Mouse (Mus musculus): Measurements from ENCODE around the gene Klhl35. TPM values are rescaled to one million over a fixed set of nuclear protein-coding genes. Genes with fewer than 3 reads are reported as not detected.

Klhl35 gene
- 0.06 and 0.09 TPM in 2 replicates for polyA plus RNA-seq (2015; fragmentation: Nextera tagmentation; extraction: Ambion mirVana)

DNA sequence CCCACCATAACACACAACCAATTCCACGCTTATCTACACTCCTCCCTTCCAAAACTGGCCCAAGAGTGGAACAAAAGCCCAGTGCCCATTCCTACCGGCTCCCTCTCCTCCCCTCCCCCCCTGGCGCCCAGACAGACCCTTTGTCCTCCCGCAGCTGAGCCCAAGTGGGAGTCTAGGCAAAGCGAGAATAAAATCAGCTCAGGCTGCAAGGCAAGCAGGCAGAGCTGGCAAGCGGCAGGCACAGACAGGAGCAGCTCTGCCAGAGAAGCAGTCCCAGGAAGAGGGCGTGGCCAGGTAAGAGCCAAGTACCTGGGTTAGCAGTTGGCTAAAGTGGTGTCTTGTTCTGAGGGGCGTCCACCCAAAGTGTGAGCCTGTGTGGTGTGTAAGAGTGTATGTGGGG, at the start of gene Klhl35:
TSS of gene Klhl35 (plus strand) at position 194 of the 400 bp plus-strand sequence.
- H3K4me2 ChIP-seq: no peak within 1 kb of the TSS

DNA sequence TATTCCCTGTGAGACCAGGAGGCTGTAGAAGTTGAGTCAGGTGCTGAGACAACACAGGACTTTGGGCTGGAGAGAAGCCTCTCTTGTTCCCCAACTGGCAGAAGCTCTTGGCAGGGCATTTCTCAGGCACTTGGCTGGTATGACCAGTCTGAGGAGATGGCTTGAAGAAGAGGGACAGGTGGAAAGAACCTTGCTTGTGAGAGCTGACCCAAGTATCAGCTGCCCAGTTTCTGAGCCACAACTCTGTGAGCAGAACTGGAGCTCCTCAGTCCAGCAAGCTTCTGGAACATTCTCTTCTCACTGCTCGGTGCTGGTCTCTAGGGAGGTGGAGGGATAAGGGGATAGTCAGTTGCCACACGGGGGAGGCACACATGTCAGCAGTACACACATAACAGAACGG, 46.5 kb upstream of the Klhl35 start:
- Histone ChIP-seq H3K4me2 (no peak overlapping the region), H3K4me1 (replicated peaks) (peaks cover 9% of the 10 kb centered on the region; the same call in 1 of the 2 replicates), H3K9ac (no peak overlapping the region), H3K4me3 (replicated peaks) (no peak overlapping the region), H3K9me3 (replicated peaks) (no peaks in the 10 kb centered on the region), H3K27ac (replicated peaks) (no peak overlapping the region), H3K27me3 (no peaks in the 10 kb centered on the region), H3K36me3 (replicated peaks) (no peaks in the 10 kb centered on the region)
- ATAC-seq (ENCODE audit: insufficient read depth): no peak
- 40% methylated on average over 3 of the region's 3 CpGs for WGBS (ENCODE audit: insufficient replicate concordance)

More for the DNA sequence above, at the start of gene Klhl35:
- H3K4me1 ChIP-seq (replicated peaks): peaks cover 31% of the 10 kb centered on the region
- WGBS (ENCODE audit: insufficient replicate concordance): 48% methylated on average over 8 of the region's 8 CpGs
- peaks cover 52% of the 10 kb centered on the region for H3K27me3 ChIP-seq
- H3K4me3 ChIP-seq (replicated peaks): no peak within 1 kb of the TSS
- H3K36me3 ChIP-seq (replicated peaks): no peaks in the 10 kb centered on the region
- H3K9me3 ChIP-seq (replicated peaks): no peaks in the 10 kb centered on the region
- no peak within 1 kb of the TSS for H3K9ac ChIP-seq
- no peak for ATAC-seq (ENCODE audit: insufficient read depth)
- no peak within 1 kb of the TSS for H3K27ac ChIP-seq (replicated peaks)

DNA sequence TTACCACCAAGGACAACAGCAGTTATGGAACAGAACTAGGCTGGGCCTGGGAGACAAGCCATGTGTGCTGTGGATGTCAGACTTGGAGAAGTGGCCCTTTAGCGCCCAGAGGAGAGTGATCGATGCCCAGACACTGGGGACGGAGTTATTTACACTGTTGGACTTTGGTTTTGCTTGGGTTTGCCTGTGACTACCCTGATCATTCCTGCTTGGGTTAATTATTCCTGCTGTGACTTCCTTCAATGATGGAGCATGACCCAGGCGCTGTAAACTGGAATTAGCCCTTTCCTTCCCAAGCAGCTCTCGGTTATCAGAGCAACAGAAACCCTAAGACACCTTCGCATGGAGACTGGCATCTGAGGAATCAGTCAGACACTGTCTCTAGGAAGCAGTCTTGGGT, 44.8 kb upstream of the Klhl35 start:
- no peaks in the 10 kb centered on the region for H3K27me3 ChIP-seq
- H3K9me3 ChIP-seq (replicated peaks): no peaks in the 10 kb centered on the region
- no peak overlapping the region for H3K4me2 ChIP-seq
- 50% methylated on average over 6 of the region's 6 CpGs for WGBS (ENCODE audit: insufficient replicate concordance)
- ATAC-seq (ENCODE audit: insufficient read depth): no peak
- no peak overlapping the region for H3K9ac ChIP-seq
- H3K4me3 ChIP-seq (replicated peaks): no peak overlapping the region
- H3K4me1 ChIP-seq (replicated peaks): peaks cover 9% of the 10 kb centered on the region; the same call in 1 of the 2 replicates
- no peak overlapping the region for H3K27ac ChIP-seq (replicated peaks)
- no peaks in the 10 kb centered on the region for H3K36me3 ChIP-seq (replicated peaks)

DNA sequence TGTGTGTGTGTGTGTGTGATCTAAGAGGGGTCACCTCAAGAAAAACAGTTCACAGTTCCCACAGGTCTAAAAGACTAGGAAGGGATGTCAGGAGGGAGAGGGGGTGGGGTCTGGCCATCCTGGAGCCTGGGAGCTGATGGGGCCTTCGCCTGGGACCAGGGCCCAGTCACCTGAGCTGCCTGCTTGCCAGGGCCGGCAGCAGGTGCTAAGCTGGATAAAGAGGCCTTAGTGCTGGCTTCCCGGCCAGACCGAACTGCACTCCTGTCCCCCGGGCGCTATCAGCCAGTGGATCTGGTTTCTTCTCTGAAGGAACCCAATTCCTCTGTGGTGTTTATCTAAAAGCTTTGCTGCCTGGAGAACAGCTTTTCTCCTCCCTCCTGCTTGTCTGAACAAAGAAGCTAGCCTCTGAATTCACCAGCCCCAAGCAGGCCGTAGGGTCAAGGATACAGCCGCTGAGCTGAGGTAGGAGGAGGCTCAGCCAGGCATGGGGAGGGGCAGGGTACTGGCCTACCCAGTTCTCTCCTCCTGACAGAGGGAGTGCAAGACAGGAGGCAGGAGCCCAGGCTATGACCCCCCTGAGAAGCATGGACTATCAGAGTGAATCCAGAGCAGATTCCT, 41.2 kb upstream of the Klhl35 start:
- 50% methylated on average over 8 of the region's 8 CpGs for WGBS (ENCODE audit: insufficient replicate concordance)
- Histone ChIP-seq H3K9me3 (replicated peaks) (no peaks in the 10 kb centered on the region), H3K36me3 (replicated peaks) (no peaks in the 10 kb centered on the region), H3K4me3 (replicated peaks) (no peak overlapping the region), H3K4me1 (replicated peaks) (peaks cover 9% of the 10 kb centered on the region; the same call in 1 of the 2 replicates), H3K27ac (replicated peaks) (no peak overlapping the region), H3K27me3 (no peaks in the 10 kb centered on the region), H3K4me2 (no peak overlapping the region), H3K9ac (no peak overlapping the region)
- no peak for ATAC-seq (ENCODE audit: insufficient read depth)

DNA sequence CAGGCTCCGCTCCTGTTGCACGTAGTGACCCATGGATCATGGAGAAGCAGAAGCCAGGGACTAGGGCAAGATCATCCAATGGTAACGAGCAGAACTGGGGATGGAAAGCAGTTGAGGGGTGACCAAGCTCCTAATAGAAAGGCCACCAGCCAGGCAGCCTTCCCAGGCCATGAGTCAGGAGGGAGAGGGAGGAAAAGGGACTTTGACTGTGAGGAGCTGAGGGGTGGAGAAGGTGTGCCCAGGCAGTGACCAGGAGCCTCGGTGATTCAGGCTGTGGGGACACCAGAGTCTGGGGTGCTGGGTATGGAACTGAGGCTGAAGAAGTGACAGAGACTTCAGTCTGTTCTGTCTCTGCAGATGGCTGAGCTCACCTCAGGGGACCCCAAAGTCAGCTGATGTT, 40.1 kb upstream of the Klhl35 start:
- WGBS (ENCODE audit: insufficient replicate concordance): 71% methylated on average over 4 of the region's 4 CpGs
- Histone ChIP-seq H3K4me1 (replicated peaks) (peaks cover 7% of the 10 kb centered on the region; the same call in 1 of the 2 replicates), H3K9ac (no peak overlapping the region), H3K27me3 (no peaks in the 10 kb centered on the region), H3K4me2 (no peak overlapping the region), H3K36me3 (replicated peaks) (no peaks in the 10 kb centered on the region), H3K4me3 (replicated peaks) (no peak overlapping the region), H3K9me3 (replicated peaks) (no peaks in the 10 kb centered on the region), H3K27ac (replicated peaks) (no peak overlapping the region)
- ATAC-seq (ENCODE audit: insufficient read depth): no peak

DNA sequence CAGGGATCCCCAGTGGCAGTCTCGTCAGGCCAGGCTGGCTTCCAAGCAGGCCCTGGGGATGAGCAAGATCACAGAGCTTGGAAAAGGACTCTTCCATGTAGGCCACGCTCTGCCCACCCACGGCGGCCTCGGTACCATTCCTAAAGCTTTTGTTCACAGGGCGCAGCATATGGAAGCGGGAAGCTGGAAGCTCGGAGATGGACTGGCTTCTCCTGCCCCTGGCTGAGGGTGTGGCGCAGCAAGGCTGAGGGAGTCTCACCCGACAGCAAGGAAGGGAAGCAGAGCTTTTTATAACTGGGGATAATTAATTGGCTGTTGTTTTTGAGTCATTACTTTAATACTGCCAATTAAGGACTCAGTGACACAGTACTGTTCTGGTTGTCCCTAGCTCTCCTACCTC, 38.8 kb upstream of the Klhl35 start:
- H3K9ac ChIP-seq: no peak overlapping the region
- no peaks in the 10 kb centered on the region for H3K9me3 ChIP-seq (replicated peaks)
- no peak overlapping the region for H3K4me2 ChIP-seq
- H3K27me3 ChIP-seq: no peaks in the 10 kb centered on the region
- ATAC-seq (ENCODE audit: insufficient read depth): no peak
- 76% methylated on average over 10 of the region's 10 CpGs for WGBS (ENCODE audit: insufficient replicate concordance)
- 0 out of 2 replicates have a peak, but pooled peaks cover 2% of the 10 kb centered on the region for H3K4me1 ChIP-seq (replicated peaks)
- H3K4me3 ChIP-seq (replicated peaks): no peak overlapping the region
- H3K27ac ChIP-seq (replicated peaks): no peak overlapping the region
- H3K36me3 ChIP-seq (replicated peaks): no peaks in the 10 kb centered on the region

DNA sequence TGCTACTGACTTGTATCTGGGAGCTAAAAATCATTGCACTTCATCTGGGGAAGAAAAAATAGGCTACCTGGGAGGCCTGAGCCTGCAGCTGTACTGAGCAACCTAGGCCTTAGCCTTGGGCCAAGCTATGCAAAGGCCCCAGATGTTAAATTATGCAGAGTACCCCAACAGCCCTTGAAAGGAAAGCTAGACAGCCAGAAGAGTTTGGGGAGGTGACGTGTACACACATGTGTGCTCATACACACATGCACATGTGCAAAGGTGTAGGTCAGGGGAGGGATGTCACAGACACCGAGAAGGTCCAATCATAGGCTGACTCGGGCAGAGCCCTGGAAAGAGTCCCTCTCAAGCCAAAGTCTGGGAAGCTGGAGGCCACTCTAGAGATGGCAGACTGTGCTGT, 37.8 kb upstream of the Klhl35 start:
- no peak for ATAC-seq (ENCODE audit: insufficient read depth)
- H3K9ac ChIP-seq: no peak overlapping the region
- H3K4me2 ChIP-seq: no peak overlapping the region
- no peaks in the 10 kb centered on the region for H3K9me3 ChIP-seq (replicated peaks)
- H3K4me1 ChIP-seq (replicated peaks): peaks cover 11% of the 10 kb centered on the region; the same call in 1 of the 2 replicates
- H3K27ac ChIP-seq (replicated peaks): no peak overlapping the region
- H3K4me3 ChIP-seq (replicated peaks): no peak overlapping the region
- no peaks in the 10 kb centered on the region for H3K27me3 ChIP-seq
- H3K36me3 ChIP-seq (replicated peaks): no peaks in the 10 kb centered on the region
- WGBS (ENCODE audit: insufficient replicate concordance): 58% methylated on average over 3 of the region's 3 CpGs

DNA sequence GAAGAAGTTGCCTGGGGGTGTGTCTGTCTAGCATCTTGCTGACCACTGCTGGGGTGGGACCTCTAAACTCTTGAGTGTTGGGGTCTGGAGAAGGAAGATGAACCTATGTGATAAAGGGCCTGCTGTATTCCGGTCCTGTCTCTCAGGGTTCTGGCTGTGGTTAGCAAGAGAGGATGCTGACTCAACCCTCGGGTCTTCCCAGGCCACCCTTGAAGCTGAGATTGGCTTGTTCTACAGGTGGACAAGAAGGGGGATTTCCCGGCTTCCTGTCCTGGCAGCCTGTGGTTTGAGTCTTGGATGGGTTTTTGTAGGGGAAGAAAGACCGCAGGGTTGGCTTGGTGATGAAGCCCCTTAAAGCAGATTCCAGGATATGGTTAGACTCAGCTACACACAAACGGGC, 37.0 kb upstream of the Klhl35 start:
- no peak overlapping the region for H3K9ac ChIP-seq
- WGBS (ENCODE audit: insufficient replicate concordance): 20% methylated on average over 5 of the region's 5 CpGs
- H3K27ac ChIP-seq (replicated peaks): no peak overlapping the region
- H3K36me3 ChIP-seq (replicated peaks): no peaks in the 10 kb centered on the region
- H3K4me3 ChIP-seq (replicated peaks): no peak overlapping the region
- H3K4me2 ChIP-seq: no peak overlapping the region
- no peak for ATAC-seq (ENCODE audit: insufficient read depth)
- no peaks in the 10 kb centered on the region for H3K9me3 ChIP-seq (replicated peaks)
- H3K4me1 ChIP-seq (replicated peaks): peaks cover 12% of the 10 kb centered on the region; the same call in 1 of the 2 replicates
- no peaks in the 10 kb centered on the region for H3K27me3 ChIP-seq

DNA sequence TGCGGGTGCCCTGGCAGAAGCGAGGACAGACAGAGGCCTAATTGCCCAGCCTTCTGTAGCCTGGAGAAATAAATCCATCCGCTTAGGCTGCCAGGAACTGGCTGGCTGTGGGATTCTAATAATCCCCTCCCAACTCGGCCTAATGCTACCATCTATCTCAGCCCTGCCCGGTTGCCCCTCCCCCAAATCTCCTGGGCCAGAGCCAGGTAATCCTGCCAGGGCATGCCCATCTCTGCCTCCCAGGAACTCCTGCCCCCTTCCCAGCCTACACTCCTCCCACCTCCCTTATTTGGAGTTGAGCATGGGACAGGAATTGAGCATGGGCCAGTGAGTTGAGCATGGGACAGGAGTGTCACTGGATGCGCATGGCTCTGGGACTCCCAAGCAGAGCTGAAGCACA, 36.0 kb upstream of the Klhl35 start:
- no peaks in the 10 kb centered on the region for H3K9me3 ChIP-seq (replicated peaks)
- no peak overlapping the region for H3K9ac ChIP-seq
- no peaks in the 10 kb centered on the region for H3K36me3 ChIP-seq (replicated peaks)
- no peak overlapping the region for H3K4me2 ChIP-seq
- no peak overlapping the region for H3K4me3 ChIP-seq (replicated peaks)
- no peaks in the 10 kb centered on the region for H3K27me3 ChIP-seq
- H3K27ac ChIP-seq (replicated peaks): no peak overlapping the region
- H3K4me1 ChIP-seq (replicated peaks): peaks cover 16% of the 10 kb centered on the region; the same call in 1 of the 2 replicates
- WGBS (ENCODE audit: insufficient replicate concordance): 61% methylated on average over 6 of the region's 6 CpGs
- ATAC-seq (ENCODE audit: insufficient read depth): no peak

DNA sequence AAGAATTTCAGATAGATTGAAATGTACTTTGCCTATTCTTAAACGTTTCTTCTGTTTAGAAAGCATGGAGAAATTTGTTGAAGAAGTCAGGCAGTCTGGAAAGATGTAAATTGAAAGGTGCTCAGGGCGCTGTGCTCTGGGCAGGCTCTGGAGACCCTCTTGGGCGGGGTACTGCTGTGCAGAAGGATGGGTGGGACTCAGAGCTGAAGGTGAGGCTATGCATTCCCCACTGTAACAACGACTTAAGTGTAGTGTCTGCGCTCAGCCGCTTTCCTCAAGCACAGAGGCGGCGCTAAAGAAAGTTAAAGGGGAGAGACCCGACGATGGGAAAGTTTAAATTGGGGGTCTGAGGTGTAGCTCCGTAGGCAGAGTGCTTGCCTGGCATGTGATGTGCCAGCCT, 35.6 kb upstream of the Klhl35 start:
- H3K27ac ChIP-seq (replicated peaks): no peak overlapping the region

DNA sequence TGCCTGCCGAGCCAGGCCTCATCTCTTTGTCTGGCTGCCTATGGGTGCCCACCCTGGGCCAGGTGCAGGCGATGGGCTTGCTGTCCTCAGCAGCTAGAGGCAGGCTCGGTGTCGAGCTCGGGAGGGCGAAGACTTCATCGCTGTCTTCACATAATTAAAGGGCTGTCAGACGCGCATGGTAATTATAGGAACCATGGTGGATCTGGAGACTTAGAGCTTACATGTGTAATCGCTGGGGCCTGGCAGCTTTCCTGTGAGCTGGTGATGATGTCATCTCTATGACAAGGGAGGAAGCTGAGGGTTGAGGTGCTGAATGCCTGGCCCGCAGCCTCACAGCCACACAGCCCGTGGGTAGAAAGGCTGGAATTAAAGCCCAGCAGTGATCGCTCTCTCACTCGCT, 33.6 kb upstream of the Klhl35 start:
- H3K27ac ChIP-seq (replicated peaks): no peak overlapping the region
- no peak overlapping the region for H3K4me3 ChIP-seq (replicated peaks)
- no peak for ATAC-seq (ENCODE audit: insufficient read depth)
- peaks cover 16% of the 10 kb centered on the region; the same call in 1 of the 2 replicates for H3K4me1 ChIP-seq (replicated peaks)
- no peak overlapping the region for H3K9ac ChIP-seq
- no peaks in the 10 kb centered on the region for H3K36me3 ChIP-seq (replicated peaks)
- 52% methylated on average over 14 of the region's 14 CpGs for WGBS (ENCODE audit: insufficient replicate concordance)
- no peaks in the 10 kb centered on the region; the same call in 1 of the 2 replicates for H3K27me3 ChIP-seq
- no peaks in the 10 kb centered on the region for H3K9me3 ChIP-seq (replicated peaks)
- no peak overlapping the region for H3K4me2 ChIP-seq

More for the DNA sequence above, 35.6 kb upstream of the Klhl35 start:
- Histone ChIP-seq H3K4me1 (replicated peaks) (peaks cover 16% of the 10 kb centered on the region; the same call in 1 of the 2 replicates), H3K4me2 (no peak overlapping the region), H3K4me3 (replicated peaks) (no peak overlapping the region), H3K9me3 (replicated peaks) (no peaks in the 10 kb centered on the region), H3K9ac (no peak overlapping the region), H3K27me3 (no peaks in the 10 kb centered on the region), H3K36me3 (replicated peaks) (no peaks in the 10 kb centered on the region)
- 73% methylated on average over 11 of the region's 11 CpGs for WGBS (ENCODE audit: insufficient replicate concordance)
- ATAC-seq (ENCODE audit: insufficient read depth): no peak

DNA sequence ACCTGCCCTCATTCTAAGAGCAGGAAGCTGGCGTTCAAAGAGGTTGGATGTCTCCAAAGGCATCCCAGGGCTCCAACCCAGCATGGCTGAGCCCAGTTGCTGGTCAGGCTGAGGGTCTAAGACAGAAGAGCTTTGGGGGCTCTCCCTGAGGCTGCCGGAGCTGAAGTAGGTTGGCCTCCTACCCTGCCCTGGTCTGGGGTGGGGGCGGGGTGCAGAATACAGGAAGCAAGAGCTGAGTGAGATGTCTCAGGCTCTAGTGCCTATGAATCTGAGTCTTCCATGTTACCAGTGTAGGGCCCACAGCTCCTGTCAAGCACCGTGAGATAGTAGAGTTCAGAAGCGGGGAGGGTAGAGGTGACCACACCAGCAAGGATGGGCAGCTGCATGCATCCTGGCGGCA, 32.9 kb upstream of the Klhl35 start:
- ATAC-seq (ENCODE audit: insufficient read depth): no peak
- Histone ChIP-seq H3K27me3 (no peaks in the 10 kb centered on the region; the same call in 1 of the 2 replicates), H3K9ac (no peak overlapping the region), H3K36me3 (replicated peaks) (no peaks in the 10 kb centered on the region), H3K4me1 (replicated peaks) (peaks cover 16% of the 10 kb centered on the region; the same call in 1 of the 2 replicates), H3K4me2 (no peak overlapping the region), H3K9me3 (replicated peaks) (no peaks in the 10 kb centered on the region), H3K27ac (replicated peaks) (no peak overlapping the region), H3K4me3 (replicated peaks) (no peak overlapping the region)
- 46% methylated on average over 6 of the region's 6 CpGs for WGBS (ENCODE audit: insufficient replicate concordance)
